Mouse (Mus musculus): ENCODE data around the gene Arg2. TPM values are rescaled to one million over a fixed set of nuclear protein-coding genes. Genes with fewer than 3 reads are reported as not detected.
"Not testable (repeated sequence)": the region's sequence is repeated elsewhere in the genome, so short reads cannot be mapped to it uniquely, and the experiment has no call there.

Gene Arg2
- polyA plus RNA-seq, 1 experiment from 2014 or later: 29.6 TPM

DNA sequence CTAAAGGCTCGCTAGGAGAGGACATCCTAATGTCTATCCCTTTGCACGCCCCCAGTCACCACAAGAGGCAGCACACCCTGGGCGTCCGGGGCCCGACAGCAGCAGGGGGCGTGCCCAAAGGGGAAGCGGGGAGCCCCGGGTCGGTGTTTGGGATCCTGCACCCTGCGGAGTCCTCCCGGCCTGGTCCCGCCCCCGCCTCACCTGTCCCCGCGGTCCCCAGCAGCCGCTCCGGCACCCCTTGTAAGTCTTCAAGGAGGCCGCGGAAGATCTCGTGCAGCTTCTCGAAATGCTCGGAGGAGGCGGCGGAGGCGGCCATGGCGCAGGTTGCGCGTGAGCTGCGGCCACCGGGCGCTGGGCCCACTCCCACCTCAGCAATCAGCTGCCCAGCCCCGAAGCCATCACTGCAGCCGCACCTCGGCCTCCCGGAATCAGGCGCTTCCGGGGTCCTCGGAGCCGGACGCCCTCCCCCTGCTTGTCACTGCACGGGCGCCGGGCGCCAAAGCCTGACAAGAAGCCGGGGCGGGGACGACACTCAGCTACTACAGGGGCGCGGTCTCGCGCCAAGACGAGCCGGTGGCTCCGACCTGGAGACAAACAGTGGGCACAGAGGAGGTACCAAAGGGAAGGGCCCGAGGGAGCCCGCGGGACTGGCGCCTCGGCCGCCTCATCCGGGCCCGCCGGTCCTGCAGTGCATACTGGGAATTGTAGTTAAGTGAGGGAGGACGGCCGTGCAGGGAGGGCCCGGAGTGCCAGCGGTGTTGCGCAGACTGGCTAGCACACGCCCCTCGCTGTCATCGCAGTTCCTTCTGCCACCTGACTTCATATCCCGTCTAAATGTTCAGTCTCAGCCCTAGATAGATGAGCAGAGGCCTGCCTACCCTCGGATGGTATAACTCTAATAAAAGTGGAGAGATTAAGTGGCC lies 41.7 kb downstream of the Arg2 start, which contains the start of gene Vti1b:
Vti1b (minus strand) TSS at position 649 of the 923 bp plus-strand sequence.
- Histone ChIP-seq H3K9me3 (no peaks in the 10 kb centered on the region), H3K27me3 (replicated peaks) (no peaks in the 10 kb centered on the region), H3K27ac (peak within 1 kb of the TSS; percentile 99), H3K4me1 (peaks cover 20% of the 10 kb centered on the region), H3K36me3 (replicated peaks) (peaks cover 14% of the 10 kb centered on the region; the same call in 1 of the 2 replicates), H3K4me3 (peak within 1 kb of the TSS; percentile 89), H3K4me2 (peak within 1 kb of the TSS; percentile 52), H3K9ac (peak within 1 kb of the TSS; percentile 85)
- WGBS: under 1% methylated on average over 67 of the region's 73 CpGs
- peak; percentile 99 for ATAC-seq (replicated peaks)

DNA sequence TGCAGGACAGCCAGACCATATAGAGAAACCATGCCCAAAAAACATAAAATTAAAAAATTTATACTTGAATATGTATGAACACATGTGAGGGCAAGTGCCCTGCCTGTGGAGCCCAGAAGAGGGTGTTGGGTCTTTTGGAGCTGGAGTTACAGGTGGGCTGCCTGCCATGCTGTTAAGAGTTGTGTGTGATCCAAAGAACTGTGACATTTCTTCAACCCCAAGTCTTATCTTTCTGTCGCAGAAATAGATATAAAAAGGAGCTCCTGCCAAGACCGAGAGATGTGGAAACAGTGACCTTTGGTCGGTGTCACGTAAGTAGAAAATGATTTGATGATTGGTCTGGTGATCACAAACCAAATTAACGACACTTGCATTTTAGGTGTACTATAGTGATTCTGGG lies 43.1 kb downstream of the Arg2 start:
- no peak overlapping the region for H3K27ac ChIP-seq
- no peaks in the 10 kb centered on the region for H3K9me3 ChIP-seq
- no peaks in the 10 kb centered on the region for H3K27me3 ChIP-seq (replicated peaks)
- peaks cover 20% of the 10 kb centered on the region for H3K4me1 ChIP-seq
- peaks cover 19% of the 10 kb centered on the region; the same call in 1 of the 2 replicates for H3K36me3 ChIP-seq (replicated peaks)
- WGBS: 87% methylated on average over 5 of the region's 5 CpGs
- H3K4me3 ChIP-seq: no peak overlapping the region
- no peak for ATAC-seq (replicated peaks)
- no peak overlapping the region for H3K4me2 ChIP-seq
- H3K9ac ChIP-seq: no peak overlapping the region

DNA sequence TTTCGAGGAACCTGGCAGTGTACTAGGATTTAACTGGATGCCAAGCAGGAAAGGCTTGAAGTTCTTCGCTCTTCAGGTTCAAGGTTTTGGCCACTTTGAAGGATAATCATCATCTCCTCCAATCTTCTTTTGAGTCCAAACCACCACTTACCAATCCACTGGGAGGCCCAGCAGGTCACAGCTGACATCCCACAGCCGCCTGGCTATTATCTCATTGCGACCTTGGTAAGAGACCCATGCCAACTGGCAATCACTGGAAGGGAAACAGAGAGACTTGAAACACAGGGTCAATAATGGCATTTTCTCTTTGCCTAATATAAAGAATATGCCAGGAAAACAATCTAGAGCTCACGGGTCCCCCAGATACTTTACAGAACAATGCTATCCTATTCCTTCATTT lies 45.4 kb downstream of the Arg2 start:
- no peak for ATAC-seq (replicated peaks)
- WGBS: 90% methylated on average over 5 of the region's 5 CpGs

DNA sequence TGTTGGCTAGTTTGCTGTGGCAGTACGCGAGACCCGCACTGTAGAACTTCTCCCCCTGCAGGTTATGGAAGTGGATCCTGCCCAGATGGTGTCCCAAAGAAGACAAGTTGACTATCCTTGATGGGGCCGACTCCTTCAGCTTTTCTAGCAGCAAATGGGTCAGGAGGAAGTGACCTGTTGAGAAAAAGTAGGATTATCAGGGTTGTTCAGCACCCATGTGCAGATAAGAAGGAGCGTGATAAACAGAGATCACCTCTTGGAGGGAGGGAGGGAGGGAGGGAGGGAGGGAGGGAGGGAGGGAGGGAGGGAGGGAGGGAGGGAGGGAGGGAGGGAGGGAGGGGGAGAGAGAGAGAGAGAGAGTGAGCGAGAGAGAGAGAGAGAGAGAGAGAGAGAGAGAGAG lies 54.6 kb downstream of the Arg2 start:
- WGBS: 96% methylated on average over 5 of the region's 6 CpGs
- ATAC-seq (replicated peaks): not testable (repeated sequence)
- H3K36me3 ChIP-seq (replicated peaks): peaks cover 56% of the 10 kb centered on the region

More for the DNA sequence above, 45.4 kb downstream of the Arg2 start:
- Histone ChIP-seq H3K4me3 (no peak overlapping the region), H3K36me3 (replicated peaks) (peaks cover 28% of the 10 kb centered on the region; the same call in 1 of the 2 replicates), H3K4me2 (no peak overlapping the region), H3K27me3 (replicated peaks) (no peaks in the 10 kb centered on the region), H3K4me1 (peaks cover 8% of the 10 kb centered on the region), H3K27ac (no peak overlapping the region), H3K9me3 (no peaks in the 10 kb centered on the region), H3K9ac (no peak overlapping the region)

DNA sequence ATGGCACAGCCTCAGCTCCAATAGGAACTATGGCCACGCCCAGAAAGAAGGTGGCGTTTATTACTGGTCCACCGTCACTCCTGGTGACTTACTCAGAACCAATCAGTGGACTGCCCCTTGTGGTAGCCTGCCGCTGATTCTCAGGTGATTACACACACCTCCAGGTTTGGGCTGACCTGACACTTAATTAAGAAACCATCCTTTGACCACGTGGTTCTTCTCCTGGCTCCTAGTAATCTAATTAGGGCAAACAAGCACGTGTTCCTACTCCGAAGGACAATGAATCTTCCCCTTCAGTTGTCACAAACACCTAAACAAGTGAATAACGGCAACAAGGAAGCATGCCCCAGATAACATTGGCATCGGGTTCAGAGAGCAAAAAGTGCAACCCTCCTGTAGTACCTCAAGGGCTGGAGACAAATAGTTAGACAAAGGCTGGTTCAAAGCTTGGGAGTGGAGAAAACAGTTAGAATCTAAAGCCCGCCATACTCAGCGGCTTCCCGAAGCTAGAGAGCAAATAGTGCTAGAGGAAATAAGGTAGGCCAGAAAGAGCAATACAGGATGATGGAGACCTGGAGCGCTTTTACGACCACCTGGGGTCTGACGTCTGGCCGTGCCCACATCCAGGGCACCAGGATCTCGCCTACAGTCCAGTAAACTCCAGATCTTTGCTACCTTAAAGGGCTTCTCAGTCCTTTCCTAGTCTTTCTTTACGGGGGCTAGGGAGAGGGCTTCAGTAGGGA lies 60.5 kb downstream of the Arg2 start:
- peak overlapping the region; percentile 79 for H3K27ac ChIP-seq
- H3K4me3 ChIP-seq: peak overlapping the region; percentile 52
- ATAC-seq (replicated peaks): peak; percentile 97
- WGBS: under 1% methylated on average over 18 of the region's 18 CpGs
- peaks cover 17% of the 10 kb centered on the region for H3K4me1 ChIP-seq
- peaks cover 6% of the 10 kb centered on the region; the same call in 1 of the 2 replicates for H3K36me3 ChIP-seq (replicated peaks)
- H3K27me3 ChIP-seq (replicated peaks): no peaks in the 10 kb centered on the region
- no peaks in the 10 kb centered on the region for H3K9me3 ChIP-seq
- peak overlapping the region; percentile 65 for H3K4me2 ChIP-seq
- H3K9ac ChIP-seq: peak overlapping the region; percentile 57

More for the DNA sequence above, 54.6 kb downstream of the Arg2 start:
- not testable (repeated sequence) for H3K4me1 ChIP-seq; H3K27me3 ChIP-seq (replicated peaks); H3K9ac ChIP-seq; H3K4me3 ChIP-seq; H3K9me3 ChIP-seq; H3K4me2 ChIP-seq; H3K27ac ChIP-seq

DNA sequence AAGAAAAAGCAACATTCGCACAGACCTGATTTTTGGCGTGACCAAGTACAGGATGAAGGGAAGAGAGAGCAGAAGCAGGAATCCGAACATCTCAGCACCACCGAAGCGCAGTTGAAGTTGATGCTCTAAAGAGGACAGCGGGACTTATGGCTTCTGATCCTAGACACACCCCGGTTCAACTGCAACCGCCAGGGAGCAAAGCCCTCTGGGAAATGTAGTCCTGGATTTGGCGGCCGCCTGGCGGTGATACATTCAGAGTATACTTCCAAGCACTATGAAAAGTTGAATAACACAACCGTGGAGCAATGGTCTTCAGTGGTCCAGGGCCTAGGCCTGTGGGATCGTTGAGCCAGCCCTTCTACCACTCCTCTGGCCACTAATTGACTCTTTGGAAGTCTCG lies 61.1 kb downstream of the Arg2 start:
- Histone ChIP-seq H3K9ac (peak overlapping the region; percentile 57), H3K9me3 (no peaks in the 10 kb centered on the region), H3K27ac (peak overlapping the region; percentile 79), H3K27me3 (replicated peaks) (no peaks in the 10 kb centered on the region), H3K36me3 (replicated peaks) (peaks cover under 1% of the 10 kb centered on the region; the same call in 1 of the 2 replicates), H3K4me3 (peak overlapping the region; percentile 52), H3K4me1 (peaks cover 17% of the 10 kb centered on the region), H3K4me2 (peak overlapping the region; percentile 65)
- peak; percentile 82 for ATAC-seq (replicated peaks)
- WGBS: 4% methylated on average over 14 of the region's 14 CpGs

DNA sequence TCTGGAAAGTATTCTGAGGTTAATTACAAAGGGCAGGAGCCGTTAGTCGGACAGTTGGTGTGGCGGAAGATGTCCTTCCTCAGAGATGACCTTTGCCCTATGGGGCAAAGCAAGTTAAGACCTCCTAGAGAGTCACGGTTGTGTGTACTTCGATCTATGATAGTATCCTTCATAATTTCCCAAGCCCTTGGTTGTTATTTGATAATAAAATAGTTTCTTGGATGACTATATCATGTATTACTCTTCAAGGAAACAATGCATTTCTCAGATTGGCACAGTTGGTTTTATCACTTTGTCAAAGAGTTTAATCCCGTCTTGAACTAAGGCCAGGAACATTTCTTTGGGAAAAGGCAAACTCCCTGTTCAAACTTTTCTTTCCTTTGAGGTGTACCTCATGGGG lies 61.6 kb downstream of the Arg2 start, which contains the start of gene Rdh11:
Rdh11 (minus strand) TSS at position 101 of the 400 bp plus-strand sequence.
- Histone ChIP-seq H3K27ac (peak within 1 kb of the TSS; percentile 79), H3K4me2 (peak within 1 kb of the TSS; percentile 65), H3K27me3 (replicated peaks) (no peaks in the 10 kb centered on the region), H3K4me1 (peaks cover 17% of the 10 kb centered on the region), H3K4me3 (peak within 1 kb of the TSS; percentile 52), H3K9me3 (no peaks in the 10 kb centered on the region), H3K36me3 (replicated peaks) (no peaks in the 10 kb centered on the region), H3K9ac (peak within 1 kb of the TSS; percentile 57)
- 66% methylated on average over 6 of the region's 6 CpGs for WGBS
- ATAC-seq (replicated peaks): no peak; the same call in 1 of the 2 replicates

DNA sequence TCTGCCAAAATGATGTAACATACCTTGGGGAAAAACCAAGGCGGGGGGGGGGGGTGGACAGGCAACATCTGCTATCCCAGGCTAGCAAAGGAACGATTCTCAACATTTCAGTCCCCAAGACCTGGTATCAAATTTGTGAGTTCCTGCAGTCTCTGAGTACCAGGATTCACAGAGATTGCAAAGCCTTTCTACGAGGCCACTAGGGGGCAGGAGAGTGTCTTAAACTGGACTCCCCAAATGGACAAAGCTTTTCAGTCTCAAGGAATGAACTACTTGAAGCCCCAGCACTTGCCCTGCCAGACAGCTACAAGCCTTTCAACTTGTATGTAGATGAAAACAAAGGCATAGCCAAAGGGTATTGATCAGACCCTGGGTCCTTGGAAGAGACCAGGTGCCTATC lies 62.9 kb downstream of the Arg2 start:
- Histone ChIP-seq H3K36me3 (replicated peaks) (no peaks in the 10 kb centered on the region), H3K9me3 (no peaks in the 10 kb centered on the region), H3K4me1 (peaks cover 17% of the 10 kb centered on the region), H3K27ac (no peak overlapping the region), H3K9ac (no peak overlapping the region), H3K27me3 (replicated peaks) (no peaks in the 10 kb centered on the region), H3K4me3 (no peak overlapping the region), H3K4me2 (no peak overlapping the region)
- no peak for ATAC-seq (replicated peaks)
- WGBS: 1% methylated on average over 3 of the region's 3 CpGs

DNA sequence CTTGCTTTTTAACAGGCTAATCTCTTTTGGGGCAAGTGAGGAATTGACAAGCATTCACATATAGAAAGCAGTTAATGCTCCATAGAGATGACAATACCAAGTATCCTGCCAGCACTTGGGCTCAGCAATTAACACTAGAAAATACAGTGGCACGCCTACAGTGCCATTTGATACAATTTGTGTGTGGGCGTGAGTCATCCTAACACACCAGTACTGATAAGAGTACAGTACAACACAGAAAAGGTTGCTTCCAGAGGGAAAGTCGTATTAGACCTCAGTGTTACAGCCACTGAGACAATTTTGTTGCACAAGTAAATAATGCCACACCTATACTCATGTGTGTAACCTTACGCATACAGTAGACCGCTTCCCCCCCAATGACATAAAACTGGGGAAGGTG lies 66.5 kb downstream of the Arg2 start:
- H3K27me3 ChIP-seq (replicated peaks): no peaks in the 10 kb centered on the region
- H3K9ac ChIP-seq: no peak overlapping the region
- WGBS: 89% methylated on average over 5 of the region's 5 CpGs
- H3K4me2 ChIP-seq: no peak overlapping the region
- H3K4me1 ChIP-seq: peaks cover under 1% of the 10 kb centered on the region; the same call in 1 of the 2 replicates
- no peak overlapping the region for H3K27ac ChIP-seq
- H3K4me3 ChIP-seq: no peak overlapping the region
- no peaks in the 10 kb centered on the region for H3K9me3 ChIP-seq
- no peak for ATAC-seq (replicated peaks)
- no peaks in the 10 kb centered on the region for H3K36me3 ChIP-seq (replicated peaks)

DNA sequence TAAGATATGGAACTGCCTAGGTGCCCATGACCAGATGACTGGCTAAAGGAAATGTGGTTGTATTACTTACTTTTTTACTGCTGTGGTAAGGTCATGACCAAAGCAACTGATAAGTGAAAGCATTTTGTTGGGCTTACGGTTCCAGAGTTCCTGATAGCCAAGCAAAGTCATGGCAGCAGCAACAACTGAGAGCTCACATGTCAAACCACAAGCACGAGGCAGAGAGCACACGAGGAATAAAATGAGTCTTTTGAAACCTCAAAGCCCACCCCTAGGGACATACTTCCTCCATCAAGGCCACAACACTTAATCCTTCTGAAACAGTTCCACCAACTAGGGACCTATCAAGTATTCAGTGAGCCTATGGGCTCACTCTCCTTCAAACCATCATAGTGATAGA lies 71.3 kb downstream of the Arg2 start:
- no peak overlapping the region for H3K4me2 ChIP-seq
- ATAC-seq (replicated peaks): no peak
- 83% methylated on average over 3 of the region's 3 CpGs for WGBS
- no peaks in the 10 kb centered on the region for H3K4me1 ChIP-seq
- H3K9me3 ChIP-seq: no peaks in the 10 kb centered on the region
- no peak overlapping the region for H3K9ac ChIP-seq
- no peaks in the 10 kb centered on the region for H3K36me3 ChIP-seq (replicated peaks)
- no peak overlapping the region for H3K4me3 ChIP-seq
- H3K27me3 ChIP-seq (replicated peaks): no peaks in the 10 kb centered on the region
- H3K27ac ChIP-seq: no peak overlapping the region
